Mouse (Mus musculus): ENCODE results near the gene Plekhj1.
"Not testable (repeated sequence)": the region's sequence is repeated elsewhere in the genome, so short reads cannot be mapped to it uniquely, and the experiment has no call there.

Plekhj1 gene

DNA sequence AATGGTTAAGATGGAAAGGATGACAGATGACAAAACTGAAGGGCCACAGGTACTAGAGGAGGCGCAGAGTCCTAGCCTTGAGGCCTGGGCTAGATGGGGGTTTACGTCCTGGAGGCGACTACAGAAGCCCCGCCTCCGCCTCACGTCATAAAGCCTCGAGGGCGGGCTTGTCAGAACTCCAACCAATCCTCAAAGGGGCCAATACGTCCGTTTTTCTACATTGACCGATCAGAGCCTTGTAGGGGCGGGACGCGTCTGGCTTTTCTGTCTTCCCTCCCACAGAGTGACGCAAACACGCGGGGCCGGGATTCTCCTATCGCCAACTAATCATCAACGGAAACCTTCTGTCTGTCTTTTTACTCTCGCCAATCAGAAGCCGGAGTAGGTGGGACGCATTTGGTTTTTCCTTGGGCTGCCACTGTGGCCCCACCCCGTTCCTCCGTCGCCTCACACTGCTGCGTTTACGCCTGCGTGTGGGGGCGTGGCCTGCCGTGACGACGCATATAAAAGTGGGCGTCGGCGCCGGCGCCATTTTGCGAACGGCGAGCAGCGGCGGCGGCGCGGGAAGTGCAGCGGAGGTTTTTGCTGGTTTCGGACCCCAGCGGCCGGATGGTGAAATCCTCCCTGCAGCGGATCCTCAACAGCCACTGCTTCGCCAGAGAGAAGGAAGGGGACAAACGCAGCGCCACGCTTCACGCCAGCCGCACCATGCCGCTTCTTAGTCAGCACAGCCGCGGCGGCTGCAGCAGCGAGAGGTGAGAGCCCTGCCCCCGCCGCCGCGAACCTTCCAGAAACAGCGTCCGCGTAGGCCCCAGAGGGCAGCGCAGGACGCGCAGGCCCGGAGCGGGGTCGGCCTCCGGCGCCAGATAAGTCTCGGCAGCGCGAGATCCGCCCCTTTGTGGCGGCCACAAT, 28.0 kb upstream of the Plekhj1 start, which contains the start of gene Oaz1:
Oaz1 (plus strand) TSS at position 506 of the 912 bp plus-strand sequence.
- peak; percentile 97 for DNase-seq (ENCODE audit: extremely low spot score, low spot score)

GRCm38 (mm10) chr10:80824827-80825226, 26.4 kb upstream of the Plekhj1 start:
- no peak for DNase-seq (ENCODE audit: extremely low spot score, low spot score)

DNA sequence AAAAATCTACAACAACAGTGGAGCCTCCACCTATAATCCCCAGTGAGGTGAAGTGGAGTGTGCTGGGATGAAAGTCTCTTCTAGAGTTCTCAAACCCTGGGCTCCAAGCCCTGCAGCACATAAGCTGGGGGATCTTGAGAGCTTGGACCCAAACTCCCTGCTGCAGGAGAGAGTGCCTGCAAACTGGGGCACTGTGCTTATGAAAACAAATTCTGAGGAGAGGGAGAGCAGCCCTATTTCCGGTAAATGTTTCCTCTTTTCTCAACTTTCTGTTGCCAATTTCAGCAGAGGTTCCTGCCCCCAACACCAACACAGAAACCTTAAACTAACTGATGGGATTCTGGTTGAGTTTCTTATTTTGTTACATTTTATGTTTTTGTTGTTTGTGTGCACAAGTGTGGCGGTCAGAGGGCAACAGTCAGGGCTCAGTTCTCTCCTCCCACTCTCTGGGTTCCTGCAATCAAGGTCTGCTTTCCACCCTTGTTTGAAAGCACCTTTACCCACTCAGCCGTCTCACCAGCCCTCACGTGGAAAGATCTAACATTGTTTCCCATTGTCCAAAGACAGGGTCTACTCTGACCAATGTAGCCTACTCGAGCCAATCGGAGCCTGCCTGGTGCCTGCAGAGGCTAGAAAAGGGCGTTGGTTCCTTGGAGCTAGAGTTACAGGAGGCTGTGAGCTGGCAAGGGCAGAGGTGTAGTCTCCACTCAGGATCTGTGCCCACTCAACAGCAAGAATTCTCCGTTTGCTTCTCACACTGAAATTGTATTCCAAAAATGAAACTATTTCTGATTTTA, 25.6 kb upstream of the Plekhj1 start:
- DNase-seq (ENCODE audit: extremely low spot score, low spot score) = no peak

- no peak for DNase-seq (ENCODE audit: extremely low spot score, low spot score)
Measured at GRCm38 (mm10) chr10:80823316-80823715, 24.9 kb upstream of the Plekhj1 start.

DNA sequence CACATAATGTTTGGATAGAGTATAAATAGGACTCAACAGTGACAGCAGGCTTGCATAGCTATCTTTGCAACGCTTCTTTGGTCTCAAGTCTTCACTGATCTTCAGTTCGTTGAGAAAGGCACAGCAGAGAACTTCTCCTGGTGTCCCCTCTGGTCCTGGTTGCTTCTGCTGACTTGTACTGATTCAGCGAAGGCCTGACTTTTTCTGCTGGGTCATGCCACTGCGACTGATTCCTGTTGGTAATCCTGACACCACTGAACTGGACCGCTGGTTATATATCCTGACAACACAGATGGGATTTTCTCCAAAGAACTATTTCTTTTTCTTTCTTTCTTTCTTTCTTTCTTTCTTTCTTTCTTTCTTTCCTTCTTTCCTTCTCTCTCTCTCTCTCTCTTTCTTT, 24.1 kb upstream of the Plekhj1 start:
- no peak for DNase-seq (ENCODE audit: extremely low spot score, low spot score)

DNA sequence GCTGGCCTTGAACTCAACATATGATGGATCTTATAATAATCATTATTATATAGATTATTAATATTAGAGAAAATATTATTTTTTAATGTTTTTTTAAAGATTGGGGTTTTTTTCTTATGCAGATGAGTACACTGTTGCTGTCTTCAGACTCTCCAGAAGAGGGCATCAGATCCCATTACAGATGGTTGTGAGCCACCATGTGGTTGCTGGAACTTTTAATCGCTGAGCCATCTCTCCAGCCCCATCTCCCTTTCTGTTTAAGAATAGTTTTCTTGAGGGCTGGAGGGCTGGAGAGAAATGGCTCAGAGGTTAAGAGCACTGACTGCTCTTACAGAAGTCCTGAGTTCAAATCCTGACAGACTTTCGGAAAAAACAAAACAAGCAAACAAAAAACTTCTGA, 23.6 kb upstream of the Plekhj1 start:
- DNase-seq (ENCODE audit: extremely low spot score, low spot score) = no peak

DNA sequence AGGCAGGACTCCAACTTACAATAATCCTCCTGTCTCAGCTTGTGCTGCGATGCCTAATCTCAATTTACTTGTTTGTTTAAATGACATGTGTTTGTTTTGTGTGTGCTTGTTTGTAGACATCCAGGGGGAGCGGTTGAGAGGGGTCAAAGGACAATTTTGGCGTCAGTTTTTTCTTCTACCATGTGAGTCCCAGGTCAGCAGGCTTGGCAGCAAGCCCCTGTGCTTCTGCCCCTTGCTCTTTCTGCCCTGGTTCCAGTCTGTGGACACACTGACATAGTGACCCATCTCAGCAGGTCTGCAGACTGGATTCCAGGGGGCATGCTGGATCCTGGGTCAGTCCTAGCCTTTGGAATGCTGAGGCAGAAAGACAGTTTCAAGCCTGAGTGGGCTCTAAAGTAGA, 21.0 kb upstream of the Plekhj1 start:
- DNase-seq (ENCODE audit: extremely low spot score, low spot score) = no peak

DNA sequence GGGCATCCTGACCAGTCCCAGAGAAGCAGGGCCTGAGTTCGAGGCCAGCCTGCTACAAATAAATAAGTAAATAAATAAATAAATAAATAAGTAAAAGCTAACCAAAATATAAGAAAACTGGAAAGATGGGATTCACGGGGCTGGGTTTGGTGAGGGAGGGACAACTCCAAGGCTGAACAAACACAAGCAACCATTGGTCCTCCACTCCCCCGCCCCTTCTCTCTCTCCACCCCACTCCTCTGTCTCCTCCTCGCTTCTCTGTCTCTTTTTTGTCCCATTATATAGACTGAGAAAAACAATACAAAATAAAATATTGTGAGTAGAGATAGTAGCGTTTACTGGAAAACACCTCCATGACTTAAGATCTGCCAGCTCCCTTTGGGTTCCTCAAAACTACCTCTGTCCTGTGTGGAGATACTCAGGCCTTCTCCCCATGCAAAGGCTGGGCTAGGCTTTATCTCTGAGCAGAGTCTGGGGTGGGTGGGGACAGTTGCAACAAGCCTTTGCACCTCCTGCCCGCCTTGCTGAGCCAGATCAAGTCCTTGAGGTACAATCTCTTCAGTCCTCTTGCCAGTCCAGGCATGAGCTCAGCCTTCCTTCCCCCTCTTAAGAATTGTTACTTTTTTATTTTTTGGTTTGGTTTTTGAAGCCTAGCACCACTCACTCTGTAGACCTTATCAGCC, 20.3 kb upstream of the Plekhj1 start:
- DNase-seq (ENCODE audit: extremely low spot score, low spot score) = no peak

GRCm38 (mm10) chr10:80817955-80818354, 19.5 kb upstream of the Plekhj1 start:
- not testable (repeated sequence) for DNase-seq (ENCODE audit: extremely low spot score, low spot score)

DNA sequence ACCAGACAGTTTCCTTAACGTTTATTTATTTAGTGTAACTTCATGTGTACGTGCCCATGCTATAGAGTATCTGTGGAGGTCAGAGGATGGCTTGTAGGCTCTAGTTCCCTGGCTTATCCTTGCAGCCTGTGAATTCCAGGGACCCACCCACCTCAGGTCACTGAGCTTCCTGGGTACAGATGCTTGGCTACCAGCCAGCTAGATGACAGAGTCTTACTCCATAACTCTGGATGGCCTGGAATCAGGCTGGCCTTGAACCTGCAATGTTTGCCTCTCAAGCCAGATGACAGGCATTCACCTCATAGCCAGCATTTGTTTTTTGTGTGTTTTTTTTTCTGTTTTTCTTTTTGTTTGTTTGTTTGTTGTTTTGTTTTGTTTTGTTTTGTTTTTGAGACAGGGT, 18.7 kb upstream of the Plekhj1 start:
- DNase-seq (ENCODE audit: extremely low spot score, low spot score) = no peak

DNA sequence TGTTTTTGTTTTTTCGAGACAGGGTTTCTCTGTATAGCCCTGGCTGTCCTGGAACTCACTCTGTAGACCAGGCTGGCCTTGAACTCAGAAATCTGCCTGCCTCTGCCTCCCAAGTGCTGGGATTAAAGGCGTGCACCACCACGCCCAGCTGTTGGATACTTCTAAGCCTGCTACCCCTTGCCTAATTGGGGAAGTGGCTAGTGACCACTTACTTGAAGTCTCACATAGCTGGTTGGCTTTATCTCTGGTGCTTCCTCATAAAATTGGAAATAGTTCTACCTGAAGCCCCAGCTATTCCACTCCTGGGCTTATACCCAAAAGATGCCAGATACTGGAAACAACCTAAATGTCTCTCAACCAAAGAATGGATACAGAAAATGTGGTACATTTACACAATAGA, 17.9 kb upstream of the Plekhj1 start:
- DNase-seq (ENCODE audit: extremely low spot score, low spot score) = not testable (repeated sequence)

DNA sequence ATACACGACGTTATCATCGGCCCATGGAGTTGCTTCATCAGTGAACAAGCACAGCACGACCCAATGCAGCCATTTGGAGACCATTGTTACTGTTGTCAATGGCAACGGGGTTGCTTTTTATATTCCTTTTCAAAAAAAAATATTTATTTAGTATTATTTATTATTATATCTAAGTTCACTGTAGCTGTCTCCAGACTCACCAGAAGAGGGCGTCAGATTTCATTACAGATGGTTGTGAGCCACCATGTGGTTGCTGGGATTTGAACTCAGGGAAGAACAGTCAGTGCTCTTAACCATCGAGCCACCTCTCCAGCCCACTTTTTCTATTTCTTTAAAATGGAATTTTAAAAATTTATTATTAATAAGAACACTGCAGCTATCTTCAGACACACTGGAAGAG, 16.4 kb upstream of the Plekhj1 start:
- no peak for DNase-seq (ENCODE audit: extremely low spot score, low spot score)

- no peak for DNase-seq (ENCODE audit: extremely low spot score, low spot score)
Measured at GRCm38 (mm10) chr10:80813366-80813765, 14.9 kb upstream of the Plekhj1 start, which contains the start of gene Jsrp1. Jsrp1 (minus strand) TSS chr10:80813498.

GRCm38 (mm10) chr10:80812391-80813041, 14.1 kb upstream of the Plekhj1 start:
- DNase-seq (ENCODE audit: extremely low spot score, low spot score) = no peak

GRCm38 (mm10) chr10:80810084-80810483, 11.7 kb upstream of the Plekhj1 start:
- no peak for DNase-seq (ENCODE audit: extremely low spot score, low spot score)

DNA sequence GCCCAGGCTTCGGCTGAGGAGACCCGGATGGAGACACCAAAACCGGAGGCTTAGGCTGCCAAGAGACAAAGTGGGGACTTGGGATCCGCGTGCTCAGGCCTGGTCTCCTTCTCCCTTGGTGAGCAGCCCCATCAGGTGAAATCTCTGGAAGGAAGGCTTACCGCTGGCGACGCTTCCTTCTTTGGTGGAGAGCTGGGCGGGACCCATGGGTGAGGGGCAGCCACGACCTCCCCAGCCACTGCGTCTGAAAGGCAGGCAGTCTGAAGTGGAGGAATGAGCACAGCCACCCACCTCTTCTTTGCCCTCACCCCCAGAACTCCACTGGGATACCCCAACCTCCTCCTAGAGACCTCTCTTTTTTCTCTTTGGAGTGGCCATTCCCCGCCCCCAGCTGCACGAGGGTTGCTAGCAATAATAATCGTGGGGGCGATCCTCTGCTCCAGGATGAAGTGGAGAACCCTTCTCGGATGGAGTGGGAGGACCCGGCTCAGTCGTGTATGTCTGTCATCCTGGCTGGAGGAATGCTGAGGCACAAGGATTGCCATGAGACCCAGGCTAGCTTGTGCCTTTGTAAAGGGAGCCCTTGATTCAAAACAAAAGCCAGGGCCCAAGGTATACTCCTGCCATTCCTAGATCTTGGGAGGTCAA, 10.7 kb upstream of the Plekhj1 start:
- no peak for DNase-seq (ENCODE audit: extremely low spot score, low spot score)

GRCm38 (mm10) chr10:80808099-80808984, 9.9 kb upstream of the Plekhj1 start:
- peak; percentile 58 for DNase-seq (ENCODE audit: extremely low spot score, low spot score)

GRCm38 (mm10) chr10:80807057-80807627, 8.7 kb upstream of the Plekhj1 start:
- peak; percentile 82 for DNase-seq (ENCODE audit: extremely low spot score, low spot score)

GRCm38 (mm10) chr10:80806341-80807056, 8.1 kb upstream of the Plekhj1 start:
- DNase-seq (ENCODE audit: extremely low spot score, low spot score) = no peak

All from neural tube, embryonic 10.5 days (tissue).